Mouse (Mus musculus) limb, embryonic 11.5 days (tissue): ENCODE data around the gene Sirt7. TPM values are rescaled to one million over a fixed set of nuclear protein-coding genes. Genes with fewer than 3 reads are reported as not detected.
A peak's percentile ranks its signal among the peaks of the same experiment; 100 is the strongest.
"Not testable (repeated sequence)": the region's sequence is repeated elsewhere in the genome, so short reads cannot be mapped to it uniquely, and the experiment has no call there.

ENCODE experiments used
- ATAC-seq: fragments of 200-750 bp; cut with Nextera tagmentation; 2 replicates; pipeline ENCODE4 v1.8.0; 2017; ENCODE audit warnings: low read depth; ENCODE audit not compliant: insufficient number of reproducible peaks, low FRiP score, low TSS enrichment
- DNase-seq: peaks from one replicate; pipeline ENCODE4 v3.0.0-alpha.2; 2015; ENCODE audit warnings: low spot score
- H3K27ac ChIP-seq: fragments of 300-500 bp; sonication (generic); replicated peaks from 2 replicates; pipeline ENCODE4 v1.5.1; 2014; ENCODE audit warnings: low read depth, mild to moderate bottlenecking, low read length
- H3K27me3 ChIP-seq: fragments of 300-500 bp; sonication (generic); 2 replicates; pipeline ENCODE4 v1.6.1; 2014; ENCODE audit warnings: mild to moderate bottlenecking, low read length, mixed read lengths; ENCODE audit not compliant: control insufficient read depth, insufficient read depth
- H3K36me3 ChIP-seq: fragments of 300-500 bp; sonication (generic); 2 replicates; pipeline ENCODE4 v1.6.1; 2014; ENCODE audit warnings: mild to moderate bottlenecking, low read length, moderate library complexity, mixed read lengths; ENCODE audit not compliant: control insufficient read depth, insufficient read depth
- H3K4me1 ChIP-seq: fragments of 300-500 bp; sonication (generic); 2 replicates; pipeline ENCODE4 v1.6.1; 2014; ENCODE audit warnings: low read length, mixed read lengths; ENCODE audit not compliant: control insufficient read depth, insufficient read depth
- H3K4me2 ChIP-seq: fragments of 300-500 bp; sonication (generic); 2 replicates; pipeline ENCODE4 v1.6.1; 2014; ENCODE audit warnings: low read depth, mild to moderate bottlenecking, moderate library complexity; ENCODE audit not compliant: severe bottlenecking
- H3K4me3 ChIP-seq: fragments of 300-500 bp; sonication (generic); 2 replicates; pipeline ENCODE4 v1.5.1; 2014; ENCODE audit warnings: low read depth, low read length
- H3K9ac ChIP-seq: fragments of 300-500 bp; sonication (generic); 2 replicates; pipeline ENCODE4 v1.6.1; 2014; ENCODE audit warnings: mild to moderate bottlenecking, low read length
- H3K9me3 ChIP-seq: fragments of 300-500 bp; sonication (generic); 2 replicates; pipeline ENCODE4 v1.6.1; 2016; ENCODE audit warnings: low read length; ENCODE audit not compliant: control insufficient read depth
- WGBS: fragments of 180-500 bp; shearing (Covaris S2); extraction: QIAGEN DNeasy Blood & Tissue Kit; methylation state at CpG from one replicate; pipeline ENCODE4 v1.1.7; 2014; 5-methylcytosine and 5-hydroxymethylcytosine counted together
- polyA plus RNA-seq: library from polyadenylated mRNA; unstranded; fragments of >200 nt; fragmentation: Nextera tagmentation; extraction: Ambion mirVana; gene quantifications from 2 replicates; pipeline ENCODE4 v1.2.1, GENCODE M21; 2014

Sirt7 gene
- polyA plus RNA-seq, 1 experiment from 2014 or later: 24.6 TPM

- Histone ChIP-seq H3K9ac (peak overlapping the region; percentile 100), H3K4me3 (peak overlapping the region; percentile 96), H3K27me3 (no peaks in the 10 kb centered on the region), H3K27ac (peak overlapping the region; percentile 85), H3K36me3 (peaks cover 29% of the 10 kb centered on the region), H3K4me1 (peaks cover 14% of the 10 kb centered on the region), H3K9me3 (no peaks in the 10 kb centered on the region), H3K4me2 (peak overlapping the region; percentile 95)
- no peak for DNase-seq
- WGBS: 5% methylated on average over 86 of the region's 99 CpGs
- ATAC-seq: peak; percentile 29
Measured at GRCm38 (mm10) chr11:120597240-120598235, 27.5 kb downstream of the Sirt7 start.

- H3K4me2 ChIP-seq: no peak overlapping the region
- H3K36me3 ChIP-seq: peaks cover 29% of the 10 kb centered on the region
- no peaks in the 10 kb centered on the region for H3K4me1 ChIP-seq
- H3K27ac ChIP-seq: no peak overlapping the region
- H3K9ac ChIP-seq: no peak overlapping the region
- ATAC-seq (no peak), DNase-seq (no peak)
- WGBS: 94% methylated on average over 6 of the region's 6 CpGs
- H3K4me3 ChIP-seq: no peak overlapping the region
- no peaks in the 10 kb centered on the region for H3K27me3 ChIP-seq
- H3K9me3 ChIP-seq: peaks cover 2% of the 10 kb centered on the region; the same call in 1 of the 2 replicates
Measured at GRCm38 (mm10) chr11:120588531-120588930, 36.5 kb downstream of the Sirt7 start.

GRCm38 (mm10) chr11:120583937-120584336 is 41.1 kb downstream of the Sirt7 start:
- 97% methylated on average over 1 of the region's 1 CpGs for WGBS
- Histone ChIP-seq H3K9me3 (peaks cover 2% of the 10 kb centered on the region; the same call in 1 of the 2 replicates), H3K4me3 (no peak overlapping the region; the same call in 1 of the 2 replicates), H3K27ac (no peak overlapping the region), H3K36me3 (peaks cover 20% of the 10 kb centered on the region), H3K27me3 (no peaks in the 10 kb centered on the region), H3K4me1 (peaks cover 12% of the 10 kb centered on the region), H3K4me2 (no peak overlapping the region), H3K9ac (no peak overlapping the region)
- ATAC-seq: no peak
- DNase-seq: no peak

DNA sequence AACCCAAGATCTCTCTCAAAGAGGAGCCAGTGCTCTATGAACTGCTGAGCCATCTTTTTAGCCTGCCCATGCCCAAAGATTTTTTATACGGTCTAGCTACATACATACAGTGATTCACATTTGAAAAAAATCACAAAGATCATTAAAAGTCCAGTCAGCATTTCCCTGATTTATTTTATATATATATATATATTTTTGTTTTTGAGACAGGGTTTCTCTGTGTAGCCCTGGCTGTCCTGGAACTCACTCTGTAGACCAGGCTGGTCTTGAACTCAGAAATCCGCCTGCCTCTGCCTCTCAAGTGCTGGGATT is 42.1 kb downstream of the Sirt7 start:
- H3K9ac ChIP-seq, DNase-seq, H3K27ac ChIP-seq, ATAC-seq, H3K4me3 ChIP-seq, H3K9me3 ChIP-seq, H3K27me3 ChIP-seq, H3K4me2 ChIP-seq: not testable (repeated sequence)
- Histone ChIP-seq H3K4me1 (peaks cover 12% of the 10 kb centered on the region), H3K36me3 (peaks cover 27% of the 10 kb centered on the region)
- 86% methylated on average over 2 of the region's 2 CpGs for WGBS

DNA sequence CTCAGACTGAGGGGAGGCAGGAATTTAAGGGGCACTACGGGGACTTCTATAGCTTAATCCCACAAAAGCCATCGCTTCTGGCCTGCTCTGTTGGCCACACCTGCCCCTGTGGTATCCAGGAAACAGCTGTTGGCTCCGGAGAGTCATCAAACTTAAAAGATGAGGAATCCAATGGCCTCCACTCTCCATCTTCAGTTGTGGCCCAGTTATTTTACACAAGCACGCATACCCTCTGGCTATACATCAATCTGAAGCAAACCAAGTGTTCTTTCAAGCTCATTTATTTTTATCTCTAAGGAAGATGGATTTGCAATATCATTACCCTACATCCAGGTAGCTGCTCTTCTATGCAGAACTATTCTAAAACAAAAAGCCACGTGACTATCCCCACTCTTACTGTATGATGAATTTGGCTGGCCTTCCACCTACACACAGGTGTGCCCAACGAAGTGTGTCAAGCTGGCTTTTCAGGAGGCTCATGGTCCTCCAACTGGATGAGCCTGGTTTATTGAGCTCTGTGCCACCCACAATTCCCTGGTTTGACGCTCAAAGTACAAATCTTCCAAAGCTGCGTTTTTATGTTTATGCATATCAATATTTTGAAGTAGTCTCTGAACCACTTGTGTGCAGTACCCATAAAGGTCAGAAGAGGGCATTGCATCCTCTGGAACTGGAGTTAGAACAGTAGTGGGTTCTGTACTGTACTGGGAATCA is 42.6 kb downstream of the Sirt7 start:
- Histone ChIP-seq H3K4me2 (peak overlapping the region; percentile 96), H3K9me3 (peaks cover 2% of the 10 kb centered on the region; the same call in 1 of the 2 replicates), H3K9ac (peak overlapping the region; percentile 96), H3K4me1 (peaks cover 12% of the 10 kb centered on the region), H3K4me3 (peak overlapping the region; percentile 85), H3K27ac (peak overlapping the region; percentile 78), H3K27me3 (no peaks in the 10 kb centered on the region), H3K36me3 (peaks cover 31% of the 10 kb centered on the region)
- WGBS: 81% methylated on average over 8 of the region's 8 CpGs
- DNase-seq (no peak), ATAC-seq (no peak)

- Histone ChIP-seq H3K9ac (peak within 1 kb of the TSS; percentile 96), H3K36me3 (peaks cover 32% of the 10 kb centered on the region), H3K4me2 (peak within 1 kb of the TSS; percentile 96), H3K27me3 (no peaks in the 10 kb centered on the region), H3K4me1 (peaks cover 12% of the 10 kb centered on the region), H3K9me3 (peaks cover 2% of the 10 kb centered on the region; the same call in 1 of the 2 replicates), H3K4me3 (peak within 1 kb of the TSS; percentile 85), H3K27ac (peak within 1 kb of the TSS; percentile 78)
- WGBS: 5% methylated on average over 73 of the region's 75 CpGs
- DNase-seq (peak; percentile 90), ATAC-seq (no peak; the same call in 1 of the 2 replicates)
Measured at GRCm38 (mm10) chr11:120581490-120582267, 43.4 kb downstream of the Sirt7 start, which contains the start of gene Arhgdia. Gene Arhgdia, minus strand, starts transcription at chr11:120581624.

DNA sequence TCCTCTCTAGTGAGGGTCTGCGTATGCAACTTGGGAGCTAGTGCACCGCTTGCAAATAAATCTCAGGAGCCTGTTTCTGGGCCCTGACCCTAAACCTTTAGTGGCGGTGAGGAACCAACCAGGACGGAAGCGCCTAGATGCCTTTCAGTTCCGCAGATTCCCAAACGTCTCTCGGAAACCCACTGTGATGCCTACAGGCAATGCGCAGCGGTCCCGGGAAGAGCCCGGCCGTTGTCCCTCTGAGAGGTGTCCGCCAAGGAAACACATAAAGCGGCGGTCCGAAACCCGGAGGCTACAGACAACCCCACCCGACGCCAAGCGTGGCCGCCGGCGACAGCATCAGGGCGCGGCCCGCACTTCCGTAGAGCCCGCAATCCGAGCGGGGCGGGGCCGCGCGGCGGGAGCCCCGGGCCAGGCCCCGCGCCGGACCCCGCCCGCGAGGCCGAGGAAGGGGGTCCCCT is 44.1 kb downstream of the Sirt7 start:
- DNase-seq: peak; percentile 50

More for the DNA sequence above, 44.1 kb downstream of the Sirt7 start:
- H3K4me2 ChIP-seq: peak overlapping the region; percentile 96
- peak overlapping the region; percentile 78 for H3K27ac ChIP-seq
- H3K4me3 ChIP-seq: peak overlapping the region; percentile 85
- no peak; the same call in 1 of the 2 replicates for ATAC-seq
- peak overlapping the region; percentile 96 for H3K9ac ChIP-seq
- H3K27me3 ChIP-seq: no peaks in the 10 kb centered on the region
- peaks cover 2% of the 10 kb centered on the region; the same call in 1 of the 2 replicates for H3K9me3 ChIP-seq
- H3K36me3 ChIP-seq: peaks cover 30% of the 10 kb centered on the region
- WGBS: under 1% methylated on average over 43 of the region's 44 CpGs
- peaks cover 12% of the 10 kb centered on the region for H3K4me1 ChIP-seq
